Mouse (Mus musculus) C2C12 (cell line): ENCODE data around the gene Mrpl21. TPM values are rescaled to one million over a fixed set of nuclear protein-coding genes. Genes with fewer than 3 reads are reported as not detected.

Source experiments
- H3K27me3 ChIP-seq: one replicate; pipeline ENCODE4 v1.6.1; 2011; ENCODE audit not compliant: control insufficient read depth, insufficient read depth, insufficient read length
- H3K36me3 ChIP-seq: one replicate; pipeline ENCODE4 v1.6.1; 2011; ENCODE audit not compliant: control insufficient read depth, insufficient read depth
- H3K4me3 ChIP-seq: one replicate; pipeline ENCODE4 v1.5.1; 2011; ENCODE audit warnings: mild to moderate bottlenecking, control low read depth; ENCODE audit not compliant: poor library complexity, insufficient read depth, severe bottlenecking
- H3K79me2 ChIP-seq: one replicate; pipeline ENCODE4 v1.6.1; 2011; ENCODE audit not compliant: control insufficient read depth, insufficient read depth
- H3K79me3 ChIP-seq: one replicate; pipeline ENCODE4 v1.6.1; 2011; ENCODE audit warnings: low read depth, control low read depth
- H3ac ChIP-seq: one replicate; pipeline ENCODE3; 2011; ENCODE audit warnings: low read depth; ENCODE audit not compliant: control insufficient read depth, insufficient read length
- CEBPB ChIP-seq: IDR thresholded peaks from one replicate; pipeline ENCODE4 v1.6.1; 2011; ENCODE audit warnings: low read depth, mild to moderate bottlenecking, control low read depth, moderate library complexity
- CTCF ChIP-seq: IDR thresholded peaks from one replicate; pipeline ENCODE4 v1.5.1; 2011; ENCODE audit not compliant: control insufficient read depth, insufficient read depth, insufficient read length
- FOSL1 ChIP-seq: IDR thresholded peaks from one replicate; pipeline ENCODE4 v1.8.0; 2011; ENCODE audit warnings: mild to moderate bottlenecking, low read length; ENCODE audit not compliant: poor library complexity, insufficient read depth, severe bottlenecking
- MAX ChIP-seq: IDR thresholded peaks from one replicate; pipeline ENCODE4 v1.6.1; 2011; ENCODE audit warnings: mild to moderate bottlenecking, control low read depth
- MYOD1 ChIP-seq: IDR thresholded peaks from one replicate; pipeline ENCODE4 v1.6.1; 2011; ENCODE audit warnings: low read depth; ENCODE audit not compliant: control insufficient read depth, insufficient read length
- MYOG ChIP-seq: IDR thresholded peaks from one replicate; pipeline ENCODE4 v1.6.1; 2011; ENCODE audit not compliant: control insufficient read depth, insufficient read length; ENCODE audit errors: extremely low read depth
- USF1 ChIP-seq: IDR thresholded peaks from one replicate; pipeline ENCODE4 v1.6.1; 2011; ENCODE audit warnings: low read depth, mild to moderate bottlenecking, control low read depth, moderate library complexity
- polyA plus RNA-seq: library from polyadenylated mRNA; unstranded; fragments of >200 nt; fragmentation: generic; extraction: Trizol; gene quantifications from one replicate; pipeline ENCODE4 v1.2.1, GENCODE M21; 2012; ENCODE audit warnings: missing spikeins

Gene Mrpl21
- polyA plus RNA-seq, 1 experiment = 86.3 TPM

- Histone ChIP-seq H3ac (no peak overlapping the region), H3K36me3 (peaks cover 34% of the 10 kb centered on the region), H3K79me2 (no peaks in the 10 kb centered on the region), H3K4me3 (no peak overlapping the region), H3K79me3 (no peaks in the 10 kb centered on the region), H3K27me3 (no peaks in the 10 kb centered on the region)
- TF ChIP-seq CTCF = no peak
- TF ChIP-seq USF1 = no peak
- TF ChIP-seq CEBPB = no peak
- TF ChIP-seq MAX = no peak
- no peak for TF ChIP-seq MYOG
- TF ChIP-seq MYOD1 = no peak
- TF ChIP-seq FOSL1 = no peak
Observed at GRCm38 (mm10) chr19:3264348-3264747, 18.4 kb upstream of the Mrpl21 start.

DNA sequence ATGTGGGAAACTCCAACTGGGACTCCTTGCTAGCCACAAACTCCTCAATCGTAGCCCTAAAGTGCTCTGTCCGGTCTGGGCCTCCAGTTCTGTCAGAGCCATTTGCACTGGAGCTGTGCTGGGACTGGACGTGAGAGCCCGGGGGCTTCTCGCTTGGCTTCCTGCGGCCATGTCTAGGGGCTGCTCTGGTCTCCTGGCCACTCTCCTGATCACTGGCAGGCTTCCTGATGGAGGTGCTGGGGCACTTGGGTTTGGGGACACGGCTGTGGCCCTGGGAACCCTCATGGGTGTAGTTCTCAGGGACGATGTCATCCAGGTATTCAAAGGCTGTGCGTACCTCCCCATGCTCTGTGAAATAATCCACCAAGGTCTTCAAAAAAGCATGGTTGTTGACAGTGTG is 17.5 kb upstream of the Mrpl21 start:
- no peaks in the 10 kb centered on the region for H3K27me3 ChIP-seq
- no peaks in the 10 kb centered on the region for H3K79me3 ChIP-seq
- no peaks in the 10 kb centered on the region for H3K79me2 ChIP-seq
- H3ac ChIP-seq = no peak overlapping the region
- no peak for TF ChIP-seq MYOD1
- TF ChIP-seq FOSL1 = no peak
- H3K4me3 ChIP-seq = no peak overlapping the region
- peaks cover 30% of the 10 kb centered on the region for H3K36me3 ChIP-seq

- Histone ChIP-seq H3K27me3 (no peaks in the 10 kb centered on the region), H3K79me2 (no peaks in the 10 kb centered on the region), H3K4me3 (no peak overlapping the region), H3ac (no peak overlapping the region), H3K79me3 (no peaks in the 10 kb centered on the region), H3K36me3 (peaks cover 33% of the 10 kb centered on the region)
- TF ChIP-seq CEBPB (no peak), MYOD1 (no peak), FOSL1 (no peak), USF1 (no peak), MYOG (no peak), MAX (no peak), CTCF (no peak)
Observed at GRCm38 (mm10) chr19:3266136-3266535, 16.6 kb upstream of the Mrpl21 start.

- Histone ChIP-seq H3K36me3 (peaks cover 36% of the 10 kb centered on the region), H3K79me3 (no peaks in the 10 kb centered on the region), H3K4me3 (no peak overlapping the region), H3K79me2 (no peaks in the 10 kb centered on the region), H3ac (no peak overlapping the region), H3K27me3 (no peaks in the 10 kb centered on the region)
- TF ChIP-seq MAX = no peak
- TF ChIP-seq MYOD1 = no peak
- TF ChIP-seq USF1 = no peak
- no peak for TF ChIP-seq MYOG
- TF ChIP-seq CEBPB = no peak
- TF ChIP-seq CTCF = no peak
- no peak for TF ChIP-seq FOSL1
Observed at GRCm38 (mm10) chr19:3266676-3267075, 16.0 kb upstream of the Mrpl21 start.

- no peaks in the 10 kb centered on the region for H3K79me3 ChIP-seq
- H3K4me3 ChIP-seq = no peak overlapping the region
- no peak for TF ChIP-seq MYOG
- TF ChIP-seq USF1 = no peak
- TF ChIP-seq CTCF = no peak
- no peak for TF ChIP-seq CEBPB
- TF ChIP-seq MYOD1 = no peak
- TF ChIP-seq FOSL1 = no peak
- no peak for TF ChIP-seq MAX
- H3K36me3 ChIP-seq = peaks cover 36% of the 10 kb centered on the region
- H3ac ChIP-seq = no peak overlapping the region
- no peaks in the 10 kb centered on the region for H3K27me3 ChIP-seq
- no peaks in the 10 kb centered on the region for H3K79me2 ChIP-seq
Observed at GRCm38 (mm10) chr19:3267340-3267739, 15.4 kb upstream of the Mrpl21 start.

- H3K4me3 ChIP-seq = no peak overlapping the region
- no peak for TF ChIP-seq CTCF
- no peak for TF ChIP-seq FOSL1
- no peak for TF ChIP-seq USF1
- no peak for TF ChIP-seq CEBPB
- no peak for TF ChIP-seq MYOG
- no peak for TF ChIP-seq MYOD1
- no peak for TF ChIP-seq MAX
- H3ac ChIP-seq = no peak overlapping the region
- no peaks in the 10 kb centered on the region for H3K79me3 ChIP-seq
- no peaks in the 10 kb centered on the region for H3K27me3 ChIP-seq
- H3K36me3 ChIP-seq = peaks cover 35% of the 10 kb centered on the region
- no peaks in the 10 kb centered on the region for H3K79me2 ChIP-seq
Observed at GRCm38 (mm10) chr19:3268218-3268980, 14.3 kb upstream of the Mrpl21 start.
